Mouse (Mus musculus) G1E (cell line): ENCODE results near the gene Cmklr1. TPM values are rescaled to one million over a fixed set of nuclear protein-coding genes. Genes with fewer than 3 reads are reported as not detected.

ENCODE experiments used
- ATAC-seq: 2 replicates; pipeline ENCODE4 v1.8.0; 2016; ENCODE audit warnings: mild to moderate bottlenecking; ENCODE audit not compliant: insufficient number of reproducible peaks, poor library complexity, low FRiP score, severe bottlenecking; ENCODE audit errors: extremely low read depth
- DNase-seq: peaks from one replicate; pipeline ENCODE4 v3.0.0; 2012; ENCODE audit warnings: low spot score
- H3K27me3 ChIP-seq: 2 replicates; pipeline ENCODE4 v1.6.1; 2012; ENCODE audit warnings: mild to moderate bottlenecking, low read length, inconsistent platforms; ENCODE audit not compliant: insufficient read depth
- H3K36me3 ChIP-seq: replicated peaks from 2 replicates; pipeline ENCODE3; 2012; ENCODE audit warnings: mild to moderate bottlenecking, inconsistent platforms
- H3K4me1 ChIP-seq: 2 replicates; pipeline ENCODE4 v1.6.1; 2012; ENCODE audit warnings: low read depth, low read length, inconsistent platforms, mixed read lengths; ENCODE audit not compliant: insufficient read depth
- H3K4me3 ChIP-seq: 2 replicates; pipeline ENCODE4 v1.5.1; 2012; ENCODE audit warnings: low read depth, mild to moderate bottlenecking, inconsistent platforms, low read length, moderate library complexity, mixed read lengths
- H3K9me3 ChIP-seq: replicated peaks from 2 replicates; pipeline ENCODE4 v1.6.1; 2012; ENCODE audit warnings: inconsistent platforms
- CTCF ChIP-seq: IDR thresholded peaks from 2 replicates; pipeline ENCODE4 v1.5.1; 2012; ENCODE audit warnings: low read depth, low read length, inconsistent platforms, mixed read lengths
- GATA1 ChIP-seq: IDR thresholded peaks from 2 replicates; pipeline ENCODE4 v1.6.1; 2012; ENCODE audit warnings: borderline replicate concordance, low read length, inconsistent platforms, mixed read lengths
- GATA2 ChIP-seq: IDR thresholded peaks from 2 replicates; pipeline ENCODE4 v1.6.1; 2012; ENCODE audit warnings: low read depth, low read length, inconsistent platforms, borderline replicate concordance
- POLR2AphosphoS5 ChIP-seq: IDR thresholded peaks from 2 replicates; pipeline ENCODE4 v1.6.1; 2012; ENCODE audit warnings: low read depth, low read length, inconsistent platforms; ENCODE audit not compliant: insufficient replicate concordance
- TAL1 ChIP-seq: conservative IDR thresholded peaks from 2 replicates; pipeline ENCODE4 v1.6.1; 2012; ENCODE audit warnings: low read depth, low read length, inconsistent platforms, mixed read lengths
- polyA plus RNA-seq: library from polyadenylated mRNA; stranded (reverse); fragments of >175 nt; gene quantifications from 2 replicates; pipeline ENCODE4 v1.2.3, GENCODE M21; 2012
- total RNA-seq, 2 experiments: library from RNA; stranded (forward) in 1 of 2; stranded (reverse) in 1 of 2; fragments of 200-1000 nt in 1 of 2; fragments of >200 nt in 1 of 2; fragmentation: Nextera tagmentation in 1 of 2; gene quantifications; 2 replicates each; pipeline ENCODE4 v1.2.3; 2014 to 2017

The Cmklr1 gene
- total and polyA plus RNA-seq, 3 experiments = 0.05 TPM; not detected in 2

DNA sequence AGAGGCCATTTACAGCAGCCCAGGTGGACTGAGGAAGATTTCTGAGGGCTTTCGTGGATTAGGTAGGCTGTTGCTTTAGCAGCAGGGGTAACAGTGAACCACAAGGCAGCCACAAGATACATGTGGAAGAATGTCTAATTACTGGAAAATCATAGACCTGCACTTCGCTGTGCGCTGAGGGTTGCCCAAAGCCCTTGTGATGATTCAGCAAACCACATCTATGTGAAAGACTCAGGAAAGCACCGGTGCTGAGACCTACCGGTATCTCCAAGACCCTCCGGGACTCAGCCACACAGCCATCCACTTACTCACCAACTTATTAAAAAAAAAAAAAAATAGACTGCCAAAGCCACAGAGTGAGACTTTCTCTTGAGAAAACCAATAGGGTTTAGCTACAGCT, 13.9 kb upstream of the Cmklr1 start:
- DNase-seq (no peak), ATAC-seq (no peak)
- Histone ChIP-seq H3K27me3 (no peaks in the 10 kb centered on the region), H3K36me3 (no peaks in the 10 kb centered on the region), H3K4me1 (no peaks in the 10 kb centered on the region), H3K4me3 (no peak overlapping the region), H3K9me3 (peaks cover 77% of the 10 kb centered on the region)
- TF ChIP-seq POLR2AphosphoS5 (no peak), GATA2 (no peak), GATA1 (no peak), CTCF (no peak), TAL1 (no peak)

DNA sequence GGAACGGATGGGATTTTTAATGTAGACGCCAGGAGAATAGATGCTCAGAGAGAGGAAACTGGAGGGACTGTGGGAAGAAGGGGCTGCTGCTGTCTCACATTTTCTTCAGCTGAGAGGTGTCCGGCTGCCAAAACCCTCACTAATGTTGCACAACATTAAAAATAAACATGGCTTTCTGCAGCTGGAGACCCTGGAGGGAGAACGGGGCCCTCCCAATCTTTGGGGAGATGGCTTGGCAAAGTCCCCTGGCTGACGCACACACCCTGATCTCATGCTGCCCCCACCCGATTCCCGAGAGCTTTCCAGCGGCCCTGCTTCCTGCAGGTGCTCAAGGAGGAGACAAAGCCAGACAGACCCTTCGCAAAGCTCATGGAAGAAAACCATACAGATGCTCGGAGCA, 10.6 kb upstream of the Cmklr1 start:
- TF ChIP-seq GATA2 (no peak), TAL1 (no peak), GATA1 (no peak), CTCF (no peak), POLR2AphosphoS5 (no peak)
- no peaks in the 10 kb centered on the region for H3K4me1 ChIP-seq
- H3K4me3 ChIP-seq = no peak overlapping the region
- peaks cover 69% of the 10 kb centered on the region for H3K9me3 ChIP-seq
- ATAC-seq (no peak), DNase-seq (no peak)
- H3K27me3 ChIP-seq = no peaks in the 10 kb centered on the region
- no peaks in the 10 kb centered on the region for H3K36me3 ChIP-seq

DNA sequence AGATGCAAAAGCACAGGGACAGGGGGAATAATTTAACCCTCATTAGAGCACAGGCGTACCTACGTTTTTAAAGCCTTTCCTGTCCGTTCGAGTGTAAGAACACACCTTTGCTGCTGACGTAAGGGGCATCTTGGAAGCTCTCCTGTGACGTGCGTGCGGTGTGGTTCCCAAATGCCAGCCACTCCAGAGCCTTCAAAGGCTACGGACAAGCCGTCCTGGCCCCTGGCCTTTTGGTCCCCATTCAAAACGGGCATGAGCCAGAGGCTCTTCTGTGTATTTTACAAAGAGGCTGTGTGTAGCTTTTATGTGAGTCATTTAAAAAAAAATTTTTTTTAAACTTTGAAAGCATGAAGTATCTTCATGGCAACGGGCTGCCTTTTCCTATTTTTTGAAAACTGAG, 4.6 kb upstream of the Cmklr1 start:
- Histone ChIP-seq H3K9me3 (peaks cover 69% of the 10 kb centered on the region), H3K4me1 (no peaks in the 10 kb centered on the region), H3K4me3 (no peak overlapping the region), H3K36me3 (no peaks in the 10 kb centered on the region), H3K27me3 (no peaks in the 10 kb centered on the region)
- DNase-seq = no peak
- TF ChIP-seq GATA1 (no peak), POLR2AphosphoS5 (no peak), CTCF (no peak)
- ATAC-seq = no peak

DNA sequence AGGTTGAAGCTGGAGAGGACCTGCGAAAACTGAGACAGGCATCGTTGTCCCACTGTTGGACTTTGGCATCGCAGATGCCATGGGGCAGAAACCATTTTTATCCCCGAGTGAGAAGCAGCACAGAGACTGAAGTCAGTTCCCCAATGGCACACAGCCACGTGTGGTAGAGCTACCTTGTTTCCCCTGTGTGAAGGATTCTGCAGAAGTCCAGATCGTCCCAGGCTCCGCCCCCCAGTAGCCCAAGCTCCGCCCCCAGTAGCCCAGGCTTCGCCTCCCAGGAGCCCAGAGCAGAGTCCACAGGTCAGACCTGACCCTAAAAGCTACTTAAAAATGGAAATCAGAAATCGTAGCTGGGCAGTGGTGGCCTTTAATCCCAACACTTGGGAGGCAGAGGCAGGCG, 4.0 kb upstream of the Cmklr1 start:
- Histone ChIP-seq H3K4me3 (no peak overlapping the region), H3K27me3 (no peaks in the 10 kb centered on the region), H3K4me1 (no peaks in the 10 kb centered on the region), H3K36me3 (no peaks in the 10 kb centered on the region), H3K9me3 (peaks cover 72% of the 10 kb centered on the region)
- no peak for TF ChIP-seq CTCF
- no peak for TF ChIP-seq GATA2
- TF ChIP-seq TAL1 = no peak
- TF ChIP-seq POLR2AphosphoS5 = no peak
- TF ChIP-seq GATA1 = no peak
- DNase-seq (no peak), ATAC-seq (no peak)

DNA sequence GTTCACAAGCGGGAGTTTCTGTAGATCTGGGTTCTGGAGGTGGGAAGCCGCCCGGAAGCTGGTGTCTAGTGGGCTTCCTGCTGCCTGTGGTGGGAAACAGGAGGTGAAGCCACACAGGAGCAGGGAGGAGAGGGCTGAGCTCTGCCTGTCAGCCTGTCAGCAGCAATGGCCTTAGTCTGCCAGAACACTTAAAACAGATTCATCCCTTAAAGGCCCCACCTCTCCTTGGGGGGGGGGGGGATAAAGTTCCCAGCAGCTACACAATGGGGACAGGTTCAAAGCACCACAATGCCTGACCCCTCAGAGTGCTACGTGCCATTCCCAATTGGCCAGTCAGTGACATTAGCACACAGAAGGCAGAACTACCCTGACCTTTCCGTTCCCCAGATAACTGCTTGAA, 2.0 kb upstream of the Cmklr1 start:
- no peaks in the 10 kb centered on the region for H3K27me3 ChIP-seq
- no peak for ATAC-seq
- TF ChIP-seq GATA2 = no peak
- no peak for TF ChIP-seq GATA1
- TF ChIP-seq TAL1 = no peak
- no peak for TF ChIP-seq CTCF
- no peak for TF ChIP-seq POLR2AphosphoS5

DNA sequence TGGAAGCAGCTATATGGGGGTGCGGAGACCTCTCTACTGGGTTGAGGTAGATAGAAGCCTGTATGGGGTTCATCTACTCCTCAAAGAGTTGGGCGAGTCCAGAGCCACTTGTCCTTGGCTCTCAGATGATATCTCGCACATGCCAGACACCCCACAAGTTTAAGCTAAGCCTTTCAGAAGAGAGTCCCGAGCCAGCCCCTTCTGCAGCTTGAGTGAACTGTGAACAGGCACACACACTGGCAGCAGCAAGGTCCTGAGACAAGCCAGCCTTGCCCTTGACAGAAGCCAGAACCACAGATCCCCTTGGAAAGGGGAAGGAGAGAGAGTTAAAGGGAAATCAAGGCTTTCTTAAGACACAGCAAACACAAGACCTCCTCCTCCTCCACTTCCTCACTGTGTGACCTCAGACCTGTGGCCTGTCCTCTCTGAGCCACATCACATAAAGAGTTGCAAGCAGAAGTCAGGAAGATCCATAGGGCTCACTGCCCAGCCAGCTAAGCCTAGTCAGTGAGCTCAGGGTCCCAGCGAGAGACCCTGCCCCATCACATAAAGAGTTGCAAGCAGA, 1.5 kb downstream of the Cmklr1 start:
- TF ChIP-seq CTCF = no peak
- no peak for TF ChIP-seq GATA1
- TF ChIP-seq POLR2AphosphoS5 = no peak
- TF ChIP-seq TAL1 = no peak
- TF ChIP-seq GATA2 = no peak
- ATAC-seq = no peak
- no peak for DNase-seq
- Histone ChIP-seq H3K36me3 (no peaks in the 10 kb centered on the region), H3K4me1 (no peaks in the 10 kb centered on the region), H3K27me3 (no peaks in the 10 kb centered on the region), H3K4me3 (no peak overlapping the region), H3K9me3 (peaks cover 83% of the 10 kb centered on the region)

More for the DNA sequence above, 2.0 kb upstream of the Cmklr1 start:
- DNase-seq = no peak
- H3K4me3 ChIP-seq = no peak overlapping the region
- H3K4me1 ChIP-seq = no peaks in the 10 kb centered on the region
- H3K9me3 ChIP-seq = peaks cover 83% of the 10 kb centered on the region
- H3K36me3 ChIP-seq = no peaks in the 10 kb centered on the region

DNA sequence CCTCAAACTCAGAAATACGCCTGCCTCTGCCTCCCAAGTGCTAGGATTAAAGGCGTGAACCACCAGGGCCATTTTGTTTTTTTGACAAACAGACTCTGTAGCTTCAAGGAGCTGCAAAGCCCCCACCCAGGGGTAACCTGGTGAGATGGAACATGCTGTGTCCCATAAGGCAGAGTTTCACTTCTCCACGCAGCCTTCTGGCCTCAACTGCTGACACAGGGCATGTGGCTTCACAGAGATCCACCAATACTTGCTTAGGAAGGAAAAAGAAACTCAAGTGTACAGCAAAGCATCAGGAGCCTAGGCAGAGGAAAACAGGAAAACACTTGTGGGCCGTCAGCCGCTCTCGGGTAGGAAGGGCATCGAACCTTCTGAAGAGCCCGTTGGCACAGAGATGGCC, 3.1 kb downstream of the Cmklr1 start:
- no peaks in the 10 kb centered on the region for H3K4me1 ChIP-seq
- no peak for ATAC-seq

More for the DNA sequence above, 3.1 kb downstream of the Cmklr1 start:
- Histone ChIP-seq H3K4me3 (no peak overlapping the region), H3K36me3 (no peaks in the 10 kb centered on the region), H3K27me3 (no peaks in the 10 kb centered on the region), H3K9me3 (peaks cover 88% of the 10 kb centered on the region)
- no peak for TF ChIP-seq POLR2AphosphoS5
- no peak for TF ChIP-seq CTCF
- TF ChIP-seq GATA2 = no peak
- no peak for TF ChIP-seq TAL1
- no peak for TF ChIP-seq GATA1
- DNase-seq = no peak
